Comparison of ENCODE assay signal across 7 mouse cellular contexts in genomic region chr8:47241421-47242078, GRCm38 (mm10).
DNase-seq lines count a peak whose midpoint lies in the region; ATAC-seq and TF ChIP-seq lines count a peak whose summit lies in the region.

No protein-coding gene starts in this region.

- no peak for ATAC-seq in forebrain, embryonic 13.5 days
- no peak for ATAC-seq in intestine, postnatal 0 days
- no peak for ATAC-seq in stomach, embryonic 15.5 days (ENCODE audit: insufficient read depth, low FRiP score, low read depth)
- ATAC-seq in megakaryocyte-erythroid progenitor cell, adult 5-6 weeks (replicated peaks; ENCODE audit: low FRiP score, low TSS enrichment, poor library complexity, severe bottlenecking), result no peak

- intact Hi-C loops in left cerebral cortex, postnatal 4 days (cut with DNase I), result no loop called here
- intact Hi-C loops in left cerebral cortex, postnatal 25 days (cut with DNase I), result loop anchor here (2.0 kb wide), 1 partner anchor 47 kb away; no protein-coding TSS in a partner anchor

- WGBS in forebrain, embryonic 13.5 days, result 8% methylated on average over 13 of the region's 13 CpGs
- WGBS in intestine, postnatal 0 days, result 75% methylated on average over 13 of the region's 13 CpGs
- 64% methylated on average over 13 of the region's 13 CpGs for WGBS in stomach, embryonic 15.5 days

- H3K4me2 ChIP-seq in forebrain, embryonic 13.5 days, result peak overlapping the region; percentile 66
- H3K4me2 ChIP-seq in intestine, postnatal 0 days (replicated peaks; ENCODE audit: low read depth), result peak overlapping the region; percentile 63; the same call in 1 of the 2 replicates
- H3K4me2 ChIP-seq in stomach, embryonic 15.5 days, result peak overlapping the region; percentile 57; the same call in 1 of the 2 replicates

- H3K36me3 ChIP-seq in forebrain, embryonic 13.5 days (ENCODE audit: poor library complexity, severe bottlenecking), result no peaks in the 10 kb centered on the region
- H3K36me3 ChIP-seq in intestine, postnatal 0 days (ENCODE audit: control insufficient read depth, insufficient read depth), result no peaks in the 10 kb centered on the region
- no peaks in the 10 kb centered on the region for H3K36me3 ChIP-seq in stomach, embryonic 15.5 days

- H3K9me3 ChIP-seq in forebrain, embryonic 13.5 days (replicated peaks), result no peaks in the 10 kb centered on the region
- H3K9me3 ChIP-seq in intestine, postnatal 0 days (ENCODE audit: control insufficient read depth), result no peaks in the 10 kb centered on the region
- no peaks in the 10 kb centered on the region for H3K9me3 ChIP-seq in stomach, embryonic 15.5 days

- H3K4me1 ChIP-seq in forebrain, embryonic 13.5 days, result peaks cover 92% of the 10 kb centered on the region
- 0 out of 2 replicates have a peak, but pooled peaks cover 11% of the 10 kb centered on the region for H3K4me1 ChIP-seq in intestine, postnatal 0 days (replicated peaks; ENCODE audit: control insufficient read depth, insufficient read depth, low read length)
- H3K4me1 ChIP-seq in stomach, embryonic 15.5 days, result peaks cover 19% of the 10 kb centered on the region

- H3K27ac ChIP-seq in forebrain, embryonic 13.5 days, result peak overlapping the region; percentile 92
- H3K27ac ChIP-seq in intestine, postnatal 0 days (ENCODE audit: low read depth, low read length), result no peak overlapping the region
- peak overlapping the region; percentile 59; the same call in 1 of the 2 replicates for H3K27ac ChIP-seq in stomach, embryonic 15.5 days

- peak overlapping the region; percentile 35 for H3K4me3 ChIP-seq in forebrain, embryonic 13.5 days
- no peak overlapping the region for H3K4me3 ChIP-seq in intestine, postnatal 0 days (ENCODE audit: low read depth, low read length)
- no peak overlapping the region for H3K4me3 ChIP-seq in stomach, embryonic 15.5 days (replicated peaks)

- DNase-seq in left cerebral cortex, postnatal 4 days, result peak; percentile 16
- DNase-seq in left cerebral cortex, postnatal 25 days (ENCODE audit: low spot score in 2 of 2), result no peak
- DNase-seq in adrenal gland, postnatal 10 days, result no peak

- peak overlapping the region; percentile 67 for H3K9ac ChIP-seq in forebrain, embryonic 13.5 days
- H3K9ac ChIP-seq in intestine, postnatal 0 days (ENCODE audit: low read depth, low read length), result no peak overlapping the region
- H3K9ac ChIP-seq in stomach, embryonic 15.5 days, result no peak overlapping the region

- TF ChIP-seq CTCF in intestine, postnatal 0 days (IDR thresholded peaks at IDR 0.05; ENCODE audit: low read depth), result no peak

- no peaks in the 10 kb centered on the region for H3K27me3 ChIP-seq in forebrain, embryonic 13.5 days
- no peaks in the 10 kb centered on the region for H3K27me3 ChIP-seq in intestine, postnatal 0 days (replicated peaks; ENCODE audit: control insufficient read depth, insufficient read depth, low read length)
- no peaks in the 10 kb centered on the region for H3K27me3 ChIP-seq in stomach, embryonic 15.5 days (replicated peaks)
